Mouse (Mus musculus): Measurements from ENCODE around the gene A930017K11Rik.
A peak's percentile ranks its signal among the peaks of the same experiment; 100 is the strongest.

The A930017K11Rik gene

DNA sequence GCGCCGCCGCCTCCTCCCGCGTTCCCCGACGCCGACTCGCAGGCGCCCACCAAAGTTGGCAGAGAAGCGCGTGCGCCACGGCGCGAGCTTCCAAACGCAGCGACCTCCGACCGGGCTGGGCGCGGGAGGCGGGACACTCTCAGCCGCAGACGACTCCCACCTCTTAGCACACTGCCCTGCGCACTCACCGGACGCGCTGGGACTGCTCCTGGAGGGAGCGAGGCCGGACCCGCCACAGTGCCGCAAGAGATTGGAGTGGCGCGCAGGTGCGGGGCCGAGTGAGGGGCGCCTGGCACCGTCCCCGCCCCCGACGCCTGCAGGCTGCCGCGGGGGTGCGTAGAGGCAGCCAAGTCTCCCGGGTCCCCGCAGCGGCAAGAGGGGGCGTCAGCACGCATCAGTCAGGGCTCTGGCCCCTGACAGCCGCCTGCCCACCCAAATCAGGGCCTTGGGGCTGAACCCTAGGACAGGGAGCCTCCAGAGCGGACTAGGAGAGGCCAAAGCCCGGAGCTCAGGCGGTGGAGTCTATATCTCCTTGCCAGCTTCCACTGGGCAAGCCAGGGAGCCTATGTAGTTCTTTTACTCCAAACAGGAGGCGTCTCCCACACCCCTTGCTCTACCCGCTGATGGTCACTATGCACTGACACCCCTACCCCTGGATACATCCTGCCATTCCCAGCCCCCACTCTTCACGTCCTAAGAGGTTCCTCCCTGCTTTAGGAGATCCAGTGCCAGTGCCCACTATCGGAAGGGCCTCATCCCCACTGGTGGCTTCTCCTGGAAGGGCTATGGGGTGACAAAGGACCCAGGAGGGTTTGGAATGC lies at the start of gene A930017K11Rik:
Gene A930017K11Rik, minus strand, starts transcription at position 763 of the 821 bp plus-strand sequence.
- no peak for DNase-seq

DNA sequence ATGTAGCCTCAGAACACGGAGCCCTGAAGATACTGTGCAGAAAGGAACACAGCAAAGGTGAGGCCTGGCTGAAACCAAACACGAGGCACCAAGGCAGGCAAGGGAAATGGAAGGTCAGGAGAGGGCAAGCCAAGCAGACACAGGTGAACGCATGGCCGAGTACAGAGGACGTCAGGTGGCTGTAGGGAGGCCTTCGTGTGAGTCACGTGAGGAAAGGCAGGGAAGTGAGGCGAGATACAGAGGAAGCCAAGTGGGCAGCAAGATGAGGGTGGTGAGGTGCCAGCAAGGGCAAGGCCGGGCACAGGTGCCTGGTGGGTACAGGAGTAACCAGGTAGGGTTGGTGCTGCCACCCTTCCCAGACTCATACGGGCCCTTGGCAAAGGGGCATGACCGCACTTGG lies 46.1 kb upstream of the A930017K11Rik start:
- no peak for DNase-seq

DNA sequence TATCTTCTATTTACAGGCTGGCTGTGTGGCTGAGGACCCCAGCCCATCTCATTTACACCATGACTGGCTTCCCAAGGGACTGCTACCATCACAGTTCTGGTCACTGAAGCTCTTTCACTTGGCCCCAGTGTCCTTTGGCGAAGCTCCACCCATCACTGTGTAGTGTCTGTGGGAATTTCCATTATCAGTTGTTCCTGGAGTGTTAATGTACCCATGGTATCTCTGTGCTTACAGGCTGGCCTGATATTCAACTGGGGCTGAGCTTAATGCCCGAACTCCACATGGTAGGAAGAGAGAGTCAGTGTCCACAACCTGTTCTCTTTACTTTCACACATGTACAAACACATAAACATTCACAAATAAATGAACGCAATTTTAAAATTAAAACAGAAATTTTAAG lies 41.1 kb upstream of the A930017K11Rik start:
- no peak for DNase-seq

DNA sequence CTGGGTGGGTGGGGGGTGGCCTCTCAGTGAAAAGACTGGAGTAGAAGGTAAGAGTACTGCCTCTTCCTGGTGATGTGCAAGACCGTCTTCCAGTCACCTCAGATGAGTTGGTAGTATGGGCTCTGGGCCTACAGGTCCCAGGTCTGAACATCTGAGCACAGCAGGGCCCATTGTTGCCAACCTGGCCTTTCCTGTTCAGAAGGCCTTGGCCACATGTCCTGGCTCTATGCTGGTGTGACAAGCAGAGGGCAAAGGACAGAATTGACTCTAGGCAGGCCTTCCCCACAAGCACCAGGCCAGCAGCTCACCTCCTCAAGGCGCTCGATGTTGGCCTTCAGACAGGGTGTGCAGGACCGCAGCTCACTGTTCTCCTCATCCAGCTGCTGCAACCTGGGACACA lies 39.9 kb upstream of the A930017K11Rik start:
- DNase-seq: no peak

DNA sequence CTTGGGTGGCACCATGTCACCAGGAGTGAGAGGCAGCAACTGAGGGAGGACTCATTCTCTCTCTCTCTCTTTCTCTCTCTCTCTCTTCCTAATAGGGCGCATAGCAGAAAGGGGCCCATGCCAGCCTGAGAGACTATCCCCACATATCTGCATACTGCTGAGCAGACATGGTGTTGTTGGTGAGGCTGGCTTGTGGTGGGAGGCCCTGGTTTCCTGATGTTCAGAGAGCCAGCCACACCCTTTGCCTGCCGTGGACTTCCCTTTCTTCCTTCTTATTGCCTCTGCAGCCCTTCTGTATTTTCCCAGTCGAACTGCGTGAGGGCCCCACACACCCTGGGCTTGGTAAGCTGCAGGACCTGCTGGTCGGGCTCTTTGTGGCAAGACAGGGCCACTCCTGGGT lies 38.0 kb upstream of the A930017K11Rik start:
- no peak for DNase-seq

DNA sequence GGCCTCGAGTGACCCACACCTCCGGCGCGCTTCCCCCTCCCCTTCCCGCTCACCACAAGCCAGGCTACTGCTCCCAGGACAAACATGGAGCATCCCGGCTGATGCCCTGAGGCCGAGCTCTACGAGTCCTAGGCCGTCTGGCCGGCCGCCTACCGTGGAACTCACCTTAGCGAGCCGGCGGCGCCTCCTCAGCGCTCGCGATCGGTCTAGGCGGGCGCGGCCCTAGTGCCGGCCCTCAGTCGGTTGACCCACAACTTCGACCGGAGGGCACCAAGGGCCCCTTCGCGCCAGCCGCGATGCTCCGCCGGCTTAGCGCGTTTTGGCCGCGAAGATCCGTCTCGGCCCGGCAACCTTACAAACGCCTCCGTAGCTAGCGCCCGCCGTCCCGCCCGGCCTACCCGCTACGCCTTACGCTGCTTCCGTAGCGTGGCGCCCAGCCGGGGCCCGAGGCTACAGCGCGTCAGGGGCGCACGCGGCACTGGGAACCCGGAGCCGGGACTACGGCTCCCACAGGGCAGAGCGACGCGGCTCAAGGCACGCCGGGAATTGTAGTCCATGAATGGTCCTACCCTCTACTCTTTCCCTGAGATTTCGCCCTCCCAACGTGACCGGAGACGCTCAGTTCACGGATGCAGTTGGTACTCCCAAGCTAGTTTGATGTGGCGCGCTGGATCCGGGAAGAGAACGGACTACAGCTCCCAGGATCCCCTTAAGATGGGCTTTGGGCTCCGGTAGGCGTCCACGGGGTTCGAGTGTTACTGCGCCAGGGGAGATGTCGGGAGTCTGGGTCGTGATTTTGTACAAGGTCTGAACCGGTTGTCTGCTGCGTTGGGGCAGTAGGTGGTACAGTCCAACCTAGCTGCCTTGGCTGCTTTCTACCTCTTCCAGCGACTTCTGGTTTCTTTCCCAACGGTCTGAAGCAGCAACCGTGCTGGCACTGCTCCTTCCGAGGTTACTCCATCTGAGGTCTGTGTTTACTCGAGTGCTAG lies 33.2 kb upstream of the A930017K11Rik start, which contains the start of gene Capn15:
Gene Capn15, minus strand, starts transcription at position 491 of the 989 bp plus-strand sequence.
- DNase-seq: peak; percentile 83 to 85

DNA sequence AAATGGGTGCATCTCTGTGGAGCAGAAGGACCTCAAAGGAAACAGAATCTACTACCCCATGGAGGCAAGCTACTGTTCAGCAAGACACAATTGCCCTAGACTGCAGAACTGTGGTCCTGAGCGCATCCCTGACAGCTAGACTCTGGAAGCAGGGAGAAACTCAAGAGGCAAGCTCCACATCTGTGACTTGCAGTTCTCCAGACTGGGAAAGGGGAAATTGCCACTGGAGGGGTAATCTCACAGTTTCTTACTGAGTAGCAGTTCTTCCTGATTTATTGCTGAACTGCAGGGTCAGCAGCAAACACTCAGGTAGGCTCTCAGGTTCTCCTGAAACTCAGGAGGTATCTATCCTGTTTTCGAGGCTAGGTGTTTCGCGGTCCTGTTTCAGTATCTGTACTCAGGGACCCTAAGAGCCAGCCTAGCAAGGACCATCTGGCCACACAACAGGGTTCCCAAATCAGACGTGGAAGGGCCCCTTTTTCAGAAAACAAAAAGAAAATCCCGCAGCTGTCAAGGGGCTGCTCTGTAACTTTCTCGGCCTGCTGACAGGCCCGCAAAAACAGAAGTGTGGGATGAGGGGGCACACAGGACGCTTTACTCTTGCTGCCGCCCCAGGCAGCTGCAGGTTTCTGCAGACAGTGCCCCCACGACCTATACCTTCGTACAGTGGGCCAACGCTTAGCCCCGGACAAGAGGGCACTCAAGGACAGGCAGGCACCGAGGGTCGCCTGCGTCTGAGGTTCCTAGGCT lies 32.4 kb upstream of the A930017K11Rik start:
- DNase-seq: no peak

DNA sequence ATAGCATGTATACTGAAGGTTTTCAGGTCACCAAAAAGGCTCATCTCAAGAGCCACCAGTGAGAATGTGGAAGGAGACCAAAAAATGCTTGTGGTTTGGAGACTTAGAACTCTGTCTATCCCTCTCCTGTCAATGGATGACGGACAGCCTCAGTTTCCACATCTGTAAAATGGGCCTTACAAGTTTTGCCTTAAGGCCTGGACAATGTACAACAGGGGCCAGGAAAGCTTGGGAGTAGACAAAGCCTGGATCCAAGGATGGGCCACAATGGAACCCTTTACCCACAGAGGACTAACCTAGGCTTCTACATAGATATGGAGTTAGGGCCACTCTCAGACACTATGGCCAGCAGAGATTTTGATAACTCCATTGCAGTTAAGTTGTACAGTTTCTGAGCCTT lies 31.7 kb upstream of the A930017K11Rik start:
- DNase-seq: no peak

DNA sequence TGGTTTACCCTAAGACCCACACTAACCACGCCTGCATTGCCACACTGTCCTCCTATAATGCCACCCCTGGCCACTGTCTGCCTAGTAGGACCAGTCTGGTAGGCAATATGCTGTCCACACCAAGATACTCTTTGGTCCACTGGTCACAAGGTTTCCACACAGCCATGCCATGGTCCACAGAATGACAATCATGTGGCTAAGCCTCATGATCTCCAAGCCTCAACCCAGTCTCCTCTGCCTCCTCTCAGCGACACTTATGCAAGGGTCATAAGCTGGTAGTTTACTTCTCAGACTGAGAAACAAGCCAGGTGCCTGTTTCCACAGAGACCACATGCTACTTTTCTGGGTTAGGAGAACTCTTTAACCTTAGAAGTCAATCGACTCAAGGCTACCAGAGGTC lies 30.5 kb upstream of the A930017K11Rik start:
- DNase-seq: no peak

DNA sequence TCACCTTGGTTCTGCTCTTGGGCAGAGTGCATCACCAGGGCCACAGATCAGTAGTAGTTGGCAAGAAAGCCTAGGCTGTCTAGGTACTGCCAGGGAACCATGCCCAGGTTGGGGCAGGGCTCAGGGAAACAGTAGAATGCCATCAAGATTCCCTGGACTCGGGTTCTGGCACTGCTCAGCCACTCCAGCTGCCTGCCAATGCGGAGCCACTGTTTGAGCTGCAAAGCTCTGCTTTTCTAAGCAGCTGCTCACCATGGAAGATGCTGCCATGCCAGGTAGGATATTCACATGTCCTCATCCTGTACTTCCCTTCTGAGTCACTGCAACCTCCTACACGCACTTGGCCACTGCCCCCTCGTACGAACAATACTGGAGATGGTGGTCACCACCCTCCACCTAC lies 28.5 kb upstream of the A930017K11Rik start:
- DNase-seq: no peak

DNA sequence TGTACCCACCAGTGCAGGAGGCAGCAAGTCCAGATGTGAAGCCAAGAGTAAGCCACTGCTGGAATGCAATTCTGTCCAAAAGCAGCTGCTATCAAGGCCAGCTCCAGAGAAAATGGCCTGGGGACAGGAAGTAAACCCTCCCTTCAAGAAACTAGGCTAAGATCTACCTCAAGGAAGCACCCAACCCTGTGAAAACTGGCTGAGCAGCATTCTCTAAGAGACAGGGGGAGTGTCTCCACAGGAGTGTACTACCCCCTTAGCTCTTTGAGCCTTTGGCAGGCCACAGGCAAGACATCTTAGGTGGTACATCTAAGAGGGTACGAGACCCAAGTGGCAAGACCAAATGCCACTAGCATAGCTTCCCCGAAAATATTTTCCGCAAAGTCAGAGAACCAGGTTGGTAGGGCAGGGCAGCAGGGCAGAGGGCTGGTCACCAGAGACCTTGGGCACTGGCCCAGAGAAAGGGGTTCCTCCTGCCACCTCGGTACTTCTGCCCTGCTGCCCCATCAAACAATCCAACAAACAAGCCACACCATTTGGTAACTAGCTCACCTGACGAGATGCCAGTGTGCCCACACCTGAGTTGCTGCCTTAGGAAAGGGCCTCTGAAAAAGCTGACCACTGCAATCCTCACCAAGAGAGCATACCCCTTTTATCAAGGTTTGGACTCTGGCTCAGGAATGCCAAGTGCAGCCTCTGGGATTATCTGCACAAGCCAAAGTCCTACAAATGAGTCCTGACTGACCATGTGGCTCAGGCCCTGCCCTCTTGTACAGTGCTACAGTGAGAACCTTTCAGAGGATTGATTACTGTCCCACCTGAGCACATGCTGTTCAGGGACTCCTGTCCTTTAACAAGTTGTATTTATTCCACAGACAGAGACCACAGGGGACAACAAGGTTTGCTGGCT lies 27.7 kb upstream of the A930017K11Rik start:
- no peak for DNase-seq

DNA sequence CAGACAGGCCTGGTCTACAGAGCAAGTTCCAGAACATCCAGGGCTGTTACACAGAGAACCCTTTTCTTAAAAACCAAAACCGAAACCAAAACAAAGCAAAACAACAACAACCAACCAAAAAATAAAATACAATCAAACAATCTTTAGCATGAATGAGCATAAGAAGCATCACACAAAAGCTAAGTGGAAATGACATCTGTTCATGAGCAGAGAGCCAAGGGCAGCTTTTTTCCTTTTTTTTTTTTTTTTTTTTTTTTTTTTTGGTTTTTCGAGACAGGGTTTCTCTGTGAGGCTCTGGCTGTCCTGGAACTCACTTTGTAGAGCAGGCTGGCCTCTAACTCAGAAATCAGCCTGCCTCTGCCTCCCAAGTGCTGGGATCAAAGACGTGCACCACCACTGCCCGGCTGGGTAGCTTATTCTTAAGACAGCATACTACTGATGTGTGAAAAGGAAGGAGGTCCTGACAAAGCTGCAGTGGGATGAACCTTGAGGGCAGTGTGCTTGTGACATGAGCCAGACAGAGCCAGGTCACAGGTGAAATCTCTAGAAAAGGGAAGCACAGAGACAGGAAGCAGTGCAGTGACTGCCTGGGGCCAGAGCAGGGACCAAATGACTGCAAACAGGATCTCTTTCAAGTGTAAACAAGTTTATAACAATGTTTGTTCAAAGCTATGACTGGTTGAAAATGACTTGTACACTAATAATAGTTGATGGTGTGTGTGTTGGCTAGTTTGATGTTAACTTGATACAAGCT lies 18.8 kb upstream of the A930017K11Rik start:
- no peak for DNase-seq

DNA sequence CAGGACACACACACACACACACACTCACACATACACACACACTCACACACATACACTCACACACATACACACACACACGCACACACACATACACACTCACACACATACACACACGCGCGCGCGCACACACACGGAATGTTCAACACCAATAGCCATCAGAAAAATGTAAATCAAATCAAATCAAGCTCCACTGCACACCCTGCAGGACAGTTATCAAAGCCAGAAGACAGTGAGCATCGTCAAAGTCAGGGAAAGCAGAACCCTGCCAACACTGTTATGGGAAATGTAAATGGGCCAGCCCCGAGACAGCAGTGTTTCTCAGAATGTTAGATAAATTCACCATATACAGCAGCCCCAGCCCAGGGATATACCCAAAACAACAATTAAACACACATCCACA lies 18.1 kb upstream of the A930017K11Rik start:
- DNase-seq: no peak

DNA sequence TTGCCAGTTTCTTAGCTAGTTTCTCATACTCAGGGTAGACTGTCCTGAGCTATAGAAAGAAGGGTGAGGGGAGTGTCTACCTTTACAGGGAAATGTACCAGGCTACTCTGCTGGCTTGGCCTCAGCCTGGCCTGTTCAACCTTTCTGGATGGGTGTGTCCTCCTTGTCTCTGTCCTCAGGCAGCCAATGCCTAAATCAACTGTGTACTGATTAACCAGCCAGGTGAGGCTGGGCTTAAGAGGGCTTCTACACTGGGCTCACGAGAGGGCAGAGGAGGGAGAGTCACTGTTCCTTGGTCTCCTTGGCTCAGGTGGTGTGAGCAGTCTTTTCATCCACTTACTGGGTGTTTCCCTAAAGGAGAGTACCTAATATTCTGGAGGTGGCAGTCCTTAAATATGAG lies 15.8 kb upstream of the A930017K11Rik start:
- no peak for DNase-seq

DNA sequence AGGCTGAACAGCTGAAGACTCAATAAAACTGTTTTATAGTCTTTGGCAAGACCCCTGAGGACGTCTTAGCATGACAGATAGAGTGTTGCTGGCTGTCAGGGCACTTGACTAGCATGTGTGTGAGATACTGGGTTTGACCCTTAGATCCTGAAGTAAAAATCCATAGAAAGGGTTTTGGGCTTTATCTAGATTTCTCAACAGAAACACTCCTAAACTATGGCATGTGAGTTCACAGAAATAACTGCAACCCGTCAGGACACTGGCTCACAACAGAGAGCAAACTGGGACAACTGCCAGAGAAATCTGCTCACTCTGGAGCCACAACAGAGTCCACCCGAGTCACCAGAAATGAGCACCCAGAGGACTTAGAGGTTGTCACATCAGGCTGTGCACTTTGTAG lies 15.3 kb upstream of the A930017K11Rik start:
- DNase-seq: no peak

DNA sequence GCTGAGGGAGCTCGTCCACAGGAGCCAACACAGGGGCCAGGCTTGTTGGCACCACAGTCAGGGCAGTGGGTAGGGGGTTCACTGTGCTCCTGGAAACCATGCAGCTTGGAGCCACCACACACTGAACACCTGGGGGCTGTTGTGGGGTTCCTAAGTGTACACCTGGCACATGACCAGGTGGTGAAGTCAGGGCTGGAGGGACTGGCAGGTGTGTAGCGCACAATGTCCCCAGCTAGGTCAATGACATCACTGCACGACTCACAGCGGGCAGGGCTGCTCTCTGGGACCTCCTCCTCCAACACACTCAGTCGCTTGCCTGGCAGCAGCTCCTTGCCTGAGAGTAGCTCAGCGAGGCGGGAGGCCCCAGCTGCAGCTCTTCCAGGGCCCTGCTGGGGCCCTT lies 11.9 kb upstream of the A930017K11Rik start:
- DNase-seq: no peak

DNA sequence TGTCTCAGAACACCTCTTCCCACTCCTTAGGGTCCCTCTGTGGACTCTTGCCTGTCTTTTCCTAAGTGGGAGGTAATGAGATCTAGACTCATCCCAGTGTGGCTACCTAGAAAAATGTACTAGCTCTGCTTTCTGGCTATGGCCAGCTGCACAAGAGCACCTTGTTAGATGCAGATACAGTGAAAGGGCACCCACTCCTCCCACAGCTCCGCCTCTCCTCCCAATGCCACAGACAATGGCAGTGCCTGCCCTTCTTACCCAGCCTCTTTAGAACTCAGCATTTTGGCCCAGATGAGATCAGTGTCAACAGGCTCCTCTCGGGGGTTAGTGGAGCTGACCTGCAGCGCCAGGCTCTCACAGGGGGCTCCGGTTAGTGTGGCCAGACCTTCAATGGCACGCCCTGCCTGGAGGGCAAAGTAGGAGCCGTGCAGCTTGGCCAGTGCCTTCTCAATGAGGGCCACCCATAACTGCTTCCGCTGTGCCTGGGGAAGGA lies 10.1 kb upstream of the A930017K11Rik start:
- no peak for DNase-seq

DNA sequence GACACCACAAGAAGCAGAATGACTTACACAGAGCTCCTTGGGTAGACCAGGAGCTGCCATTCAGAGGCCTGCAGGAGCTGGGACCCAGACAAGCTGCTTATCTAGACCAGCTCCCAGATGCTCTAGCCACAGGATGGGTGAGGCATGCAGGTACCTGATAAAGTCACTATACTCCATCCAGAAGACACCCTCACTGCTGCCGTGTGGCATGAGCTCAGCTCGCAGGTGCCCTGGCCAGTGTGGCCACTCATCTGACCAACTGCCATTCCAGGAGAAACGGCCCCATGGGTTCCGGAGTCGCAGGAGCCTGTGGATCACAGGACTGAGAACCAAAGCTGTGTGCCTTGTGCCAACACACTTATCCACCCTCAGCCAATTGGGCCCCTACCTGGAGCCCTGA lies 9.2 kb upstream of the A930017K11Rik start:
- DNase-seq: no peak

DNA sequence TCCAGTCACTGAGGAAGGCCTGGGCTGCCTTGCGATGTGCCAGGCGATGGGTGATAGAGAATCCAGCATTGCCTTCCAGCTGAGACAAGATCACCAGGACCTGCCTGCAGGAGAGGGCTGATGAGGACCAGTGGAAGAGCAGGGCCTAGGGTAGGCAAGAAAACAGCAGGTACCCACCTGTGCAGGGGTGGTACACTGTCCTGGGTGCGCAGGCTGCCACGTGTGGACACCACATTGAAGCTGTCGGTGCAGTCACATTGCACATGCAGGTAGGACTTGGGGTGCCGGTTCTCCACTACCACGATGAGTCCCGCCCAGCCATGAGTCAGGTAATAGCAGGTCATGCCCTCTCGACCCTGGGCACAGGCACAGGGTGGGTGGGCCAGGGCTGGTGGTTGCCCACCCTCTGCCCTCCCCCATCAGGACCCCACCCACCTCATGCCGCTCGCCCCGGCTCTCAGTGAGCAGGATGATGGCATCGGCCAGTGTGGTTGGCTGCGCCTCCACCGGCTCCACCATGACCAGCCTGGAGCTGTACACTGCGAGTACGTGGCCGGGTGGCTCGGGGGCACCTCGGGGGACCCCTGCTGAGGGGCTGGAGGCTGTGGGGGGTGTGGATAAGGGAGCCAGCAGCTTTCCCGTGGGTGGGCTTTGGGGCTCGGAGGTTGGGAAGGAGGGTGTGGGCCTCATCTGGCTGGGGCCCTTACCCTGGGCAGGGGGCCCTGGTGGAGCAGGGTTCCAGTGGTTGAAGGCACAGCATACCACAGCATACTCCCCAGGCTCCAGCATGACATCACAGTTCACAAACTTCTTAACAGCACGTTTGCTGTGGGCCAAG lies 7.5 kb upstream of the A930017K11Rik start:
- no peak for DNase-seq

Measured in thymus, adult 18-20 months (tissue).